Mouse (Mus musculus): ENCODE measurements at regions not wholly inside any gene's neighbourhood (a gene's known extent, or its start where the extent isn't known, plus 50 kb on each side); places are given as distances from the start of the nearest gene placed in this dataset.

DNA sequence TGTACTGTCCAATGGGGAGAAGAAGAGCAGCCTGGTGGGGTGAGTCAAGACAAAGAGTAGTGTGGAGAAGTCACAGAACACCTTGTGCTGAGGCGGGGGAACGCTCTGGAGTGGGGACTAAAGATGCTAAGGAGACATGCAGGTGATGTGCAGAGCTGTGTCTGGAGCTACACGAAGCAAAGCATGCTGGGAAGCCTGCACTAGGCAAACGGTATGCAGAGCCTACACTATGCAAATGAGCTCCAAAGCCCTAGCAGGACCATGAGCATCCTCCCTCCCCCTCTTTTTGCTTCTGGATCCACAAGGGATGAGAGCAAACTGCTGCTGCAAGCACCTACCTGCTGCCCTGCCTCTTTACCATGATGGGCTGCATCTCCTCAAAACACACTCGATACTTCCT lies 73.1 kb upstream of the Zc3h12a start:
- Histone ChIP-seq H3K9me3 (replicated peaks) (no peaks in the 10 kb centered on the region), H3K36me3 (no peaks in the 10 kb centered on the region), H3K9ac (no peak overlapping the region), H3K27ac (no peak overlapping the region), H3K4me3 (replicated peaks) (no peak overlapping the region), H3K4me1 (replicated peaks) (no peaks in the 10 kb centered on the region), H3K27me3 (no peaks in the 10 kb centered on the region; the same call in 1 of the 2 replicates), H3K4me2 (no peak overlapping the region)
- no peak for ATAC-seq (ENCODE audit: low read depth)
- WGBS (ENCODE audit: insufficient replicate concordance): 43% methylated on average over 5 of the region's 5 CpGs
- no peak for DNase-seq

DNA sequence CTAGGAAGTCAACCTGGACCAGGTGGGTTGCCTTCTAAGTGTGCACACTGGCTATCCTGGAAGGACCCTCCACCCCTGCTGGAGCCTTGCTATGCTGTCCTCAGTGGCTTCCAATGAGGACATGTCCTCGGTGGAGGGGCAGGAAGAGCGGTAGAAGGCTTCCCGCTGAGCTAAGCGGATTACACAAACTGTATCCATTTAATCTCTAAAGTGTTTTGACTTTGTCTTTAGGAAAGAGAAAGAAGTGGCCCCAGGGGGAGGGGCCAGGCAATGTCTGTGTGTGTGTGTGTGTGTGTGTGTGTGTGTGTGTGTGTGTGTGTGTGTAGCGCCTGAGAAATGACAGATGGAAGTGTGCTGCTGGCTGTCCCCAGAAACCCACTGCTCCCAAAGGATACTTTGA lies 71.6 kb upstream of the Zc3h12a start:
- 33% methylated on average over 5 of the region's 5 CpGs for WGBS (ENCODE audit: insufficient replicate concordance)
- no peak overlapping the region for H3K4me3 ChIP-seq (replicated peaks)
- DNase-seq: no peak
- H3K27me3 ChIP-seq: no peaks in the 10 kb centered on the region; the same call in 1 of the 2 replicates
- H3K9ac ChIP-seq: no peak overlapping the region
- no peaks in the 10 kb centered on the region for H3K4me1 ChIP-seq (replicated peaks)
- no peak overlapping the region for H3K4me2 ChIP-seq
- no peak overlapping the region for H3K27ac ChIP-seq
- no peak for ATAC-seq (ENCODE audit: low read depth)
- no peaks in the 10 kb centered on the region for H3K9me3 ChIP-seq (replicated peaks)
- no peaks in the 10 kb centered on the region for H3K36me3 ChIP-seq

GRCm38 (mm10) chr4:125195901-125196435 lies 68.3 kb upstream of the Zc3h12a start:
- ATAC-seq (ENCODE audit: low read depth): no peak
- H3K9me3 ChIP-seq (replicated peaks): no peaks in the 10 kb centered on the region
- no peaks in the 10 kb centered on the region for H3K36me3 ChIP-seq
- WGBS (ENCODE audit: insufficient replicate concordance): 48% methylated on average over 7 of the region's 7 CpGs
- no peaks in the 10 kb centered on the region; the same call in 1 of the 2 replicates for H3K27me3 ChIP-seq
- no peaks in the 10 kb centered on the region for H3K4me1 ChIP-seq (replicated peaks)
- no peak overlapping the region for H3K27ac ChIP-seq
- H3K4me3 ChIP-seq (replicated peaks): no peak overlapping the region
- no peak for DNase-seq
- H3K4me2 ChIP-seq: no peak overlapping the region
- no peak overlapping the region for H3K9ac ChIP-seq

- Histone ChIP-seq H3K27me3 (no peaks in the 10 kb centered on the region; the same call in 1 of the 2 replicates), H3K9ac (no peak overlapping the region), H3K27ac (no peak overlapping the region), H3K4me2 (no peak overlapping the region), H3K9me3 (replicated peaks) (no peaks in the 10 kb centered on the region), H3K4me1 (replicated peaks) (no peaks in the 10 kb centered on the region), H3K36me3 (no peaks in the 10 kb centered on the region), H3K4me3 (replicated peaks) (no peak overlapping the region)
- 48% methylated on average over 12 of the region's 12 CpGs for WGBS (ENCODE audit: insufficient replicate concordance)
- DNase-seq: no peak
- ATAC-seq (ENCODE audit: low read depth): no peak
Measured at GRCm38 (mm10) chr4:125194722-125195380, 67.2 kb upstream of the Zc3h12a start.

- ATAC-seq (ENCODE audit: low read depth): no peak
- Histone ChIP-seq H3K9ac (no peak overlapping the region), H3K36me3 (no peaks in the 10 kb centered on the region), H3K4me2 (no peak overlapping the region), H3K9me3 (replicated peaks) (no peaks in the 10 kb centered on the region), H3K4me1 (replicated peaks) (no peaks in the 10 kb centered on the region), H3K27me3 (no peaks in the 10 kb centered on the region), H3K4me3 (replicated peaks) (no peak overlapping the region), H3K27ac (no peak overlapping the region)
- DNase-seq: no peak
- WGBS (ENCODE audit: insufficient replicate concordance): 78% methylated on average over 12 of the region's 12 CpGs
Measured at GRCm38 (mm10) chr4:125194298-125194697, 66.7 kb upstream of the Zc3h12a start.

GRCm38 (mm10) chr4:125191680-125192079 lies 64.0 kb upstream of the Zc3h12a start:
- H3K9ac ChIP-seq: no peak overlapping the region
- H3K4me3 ChIP-seq (replicated peaks): no peak overlapping the region
- WGBS (ENCODE audit: insufficient replicate concordance): 65% methylated on average over 9 of the region's 9 CpGs
- H3K36me3 ChIP-seq: no peaks in the 10 kb centered on the region
- no peak for ATAC-seq (ENCODE audit: low read depth)
- H3K9me3 ChIP-seq (replicated peaks): no peaks in the 10 kb centered on the region
- no peak overlapping the region for H3K4me2 ChIP-seq
- no peak for DNase-seq
- H3K27me3 ChIP-seq: no peaks in the 10 kb centered on the region
- H3K27ac ChIP-seq: no peak overlapping the region
- H3K4me1 ChIP-seq (replicated peaks): no peaks in the 10 kb centered on the region

GRCm38 (mm10) chr4:125191010-125191409 lies 63.4 kb upstream of the Zc3h12a start:
- no peak for DNase-seq
- WGBS (ENCODE audit: insufficient replicate concordance): 22% methylated on average over 11 of the region's 11 CpGs
- Histone ChIP-seq H3K4me1 (replicated peaks) (no peaks in the 10 kb centered on the region), H3K27me3 (no peaks in the 10 kb centered on the region), H3K9me3 (replicated peaks) (no peaks in the 10 kb centered on the region), H3K4me3 (replicated peaks) (no peak overlapping the region), H3K27ac (no peak overlapping the region), H3K9ac (no peak overlapping the region), H3K36me3 (no peaks in the 10 kb centered on the region), H3K4me2 (no peak overlapping the region)
- ATAC-seq (ENCODE audit: low read depth): no peak

GRCm38 (mm10) chr4:125189971-125190370 lies 62.3 kb upstream of the Zc3h12a start:
- Histone ChIP-seq H3K27ac (no peak overlapping the region), H3K9me3 (replicated peaks) (no peaks in the 10 kb centered on the region), H3K9ac (no peak overlapping the region), H3K4me1 (replicated peaks) (no peaks in the 10 kb centered on the region), H3K36me3 (no peaks in the 10 kb centered on the region), H3K4me2 (no peak overlapping the region), H3K27me3 (no peaks in the 10 kb centered on the region), H3K4me3 (replicated peaks) (no peak overlapping the region)
- DNase-seq: no peak
- no peak for ATAC-seq (ENCODE audit: low read depth)

DNA sequence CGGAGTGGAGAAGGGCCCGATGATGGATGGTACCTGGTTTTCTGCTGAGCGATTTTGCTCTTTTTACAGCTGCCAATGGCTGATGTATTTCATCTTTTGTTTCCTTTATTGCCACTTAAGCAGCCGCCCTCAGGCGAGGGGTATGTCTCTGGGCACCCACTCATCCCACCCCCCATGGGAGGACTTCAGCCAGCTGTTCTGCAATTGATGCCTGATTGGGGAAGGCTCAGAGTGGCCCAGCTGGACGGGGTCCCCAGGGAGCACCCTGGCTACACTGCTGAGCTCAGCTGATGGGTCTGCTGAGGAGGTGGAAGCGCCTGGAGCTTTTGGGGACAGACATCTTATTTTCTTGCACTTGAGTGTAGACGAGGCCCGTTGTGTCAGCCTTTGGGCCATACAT lies 58.6 kb upstream of the Zc3h12a start:
- H3K4me2 ChIP-seq: no peak overlapping the region
- no peaks in the 10 kb centered on the region for H3K4me1 ChIP-seq (replicated peaks)
- DNase-seq (no peak), ATAC-seq (ENCODE audit: low read depth) (no peak)
- H3K4me3 ChIP-seq (replicated peaks): no peak overlapping the region
- H3K27me3 ChIP-seq: no peaks in the 10 kb centered on the region
- H3K36me3 ChIP-seq: no peaks in the 10 kb centered on the region
- no peak overlapping the region for H3K27ac ChIP-seq
- no peak overlapping the region for H3K9ac ChIP-seq
- H3K9me3 ChIP-seq (replicated peaks): no peaks in the 10 kb centered on the region
- WGBS (ENCODE audit: insufficient replicate concordance): 64% methylated on average over 9 of the region's 9 CpGs

DNA sequence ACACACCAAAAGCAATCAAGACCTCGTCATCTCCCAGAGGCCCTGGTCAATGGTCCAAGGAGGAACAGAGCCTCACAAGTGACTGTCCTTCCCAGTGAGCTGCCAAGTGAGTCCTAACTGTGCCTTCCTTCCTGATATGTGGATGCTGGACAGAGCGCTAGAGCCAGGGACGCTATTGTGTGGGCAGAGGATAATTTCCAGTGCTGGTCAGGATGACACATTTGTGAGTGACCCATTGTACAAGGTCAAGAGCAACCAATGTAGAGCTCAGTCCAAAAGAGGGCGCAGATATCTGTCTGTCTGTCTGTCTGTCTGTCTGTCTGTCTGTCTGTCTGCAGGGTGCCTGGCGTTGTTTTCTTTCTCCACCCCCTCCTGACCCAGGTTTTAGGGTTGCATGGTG lies 57.4 kb upstream of the Zc3h12a start:
- H3K4me1 ChIP-seq (replicated peaks): no peaks in the 10 kb centered on the region
- H3K9me3 ChIP-seq (replicated peaks): no peaks in the 10 kb centered on the region
- 50% methylated on average over 5 of the region's 5 CpGs for WGBS (ENCODE audit: insufficient replicate concordance)
- H3K27ac ChIP-seq: no peak overlapping the region
- H3K27me3 ChIP-seq: no peaks in the 10 kb centered on the region
- no peak overlapping the region for H3K4me3 ChIP-seq (replicated peaks)
- DNase-seq (no peak), ATAC-seq (ENCODE audit: low read depth) (no peak)
- H3K4me2 ChIP-seq: no peak overlapping the region
- no peaks in the 10 kb centered on the region for H3K36me3 ChIP-seq
- no peak overlapping the region for H3K9ac ChIP-seq

GRCm38 (mm10) chr4:125180947-125181346 lies 53.3 kb upstream of the Zc3h12a start:
- DNase-seq (no peak), ATAC-seq (ENCODE audit: low read depth) (no peak)
- Histone ChIP-seq H3K4me1 (replicated peaks) (peaks cover 4% of the 10 kb centered on the region; the same call in 1 of the 2 replicates), H3K9ac (no peak overlapping the region), H3K27ac (no peak overlapping the region), H3K4me2 (no peak overlapping the region), H3K27me3 (no peaks in the 10 kb centered on the region), H3K36me3 (no peaks in the 10 kb centered on the region), H3K4me3 (replicated peaks) (no peak overlapping the region), H3K9me3 (replicated peaks) (no peaks in the 10 kb centered on the region)
- WGBS (ENCODE audit: insufficient replicate concordance): 82% methylated on average over 6 of the region's 6 CpGs

GRCm38 (mm10) chr4:125178552-125178951 lies 50.9 kb upstream of the Zc3h12a start:
- H3K27me3 ChIP-seq: no peaks in the 10 kb centered on the region
- 86% methylated on average over 3 of the region's 3 CpGs for WGBS (ENCODE audit: insufficient replicate concordance)
- ATAC-seq (ENCODE audit: low read depth): no peak
- DNase-seq: no peak
- H3K9ac ChIP-seq: no peak overlapping the region
- no peak overlapping the region for H3K4me3 ChIP-seq (replicated peaks)
- H3K27ac ChIP-seq: no peak overlapping the region
- H3K9me3 ChIP-seq (replicated peaks): no peaks in the 10 kb centered on the region
- H3K36me3 ChIP-seq: no peaks in the 10 kb centered on the region
- H3K4me2 ChIP-seq: no peak overlapping the region
- H3K4me1 ChIP-seq (replicated peaks): peaks cover 4% of the 10 kb centered on the region; the same call in 1 of the 2 replicates

Measured in liver, embryonic 13.5 days (tissue).